Mouse (Mus musculus): ENCODE data around the gene Brpf3. TPM values are rescaled to one million over a fixed set of nuclear protein-coding genes. Genes with fewer than 3 reads are reported as not detected.
"Not testable (repeated sequence)": the region's sequence is repeated elsewhere in the genome, so short reads cannot be mapped to it uniquely, and the experiment has no call there.

Brpf3 gene
- polyA plus RNA-seq, 1 experiment = 42.9 TPM

DNA sequence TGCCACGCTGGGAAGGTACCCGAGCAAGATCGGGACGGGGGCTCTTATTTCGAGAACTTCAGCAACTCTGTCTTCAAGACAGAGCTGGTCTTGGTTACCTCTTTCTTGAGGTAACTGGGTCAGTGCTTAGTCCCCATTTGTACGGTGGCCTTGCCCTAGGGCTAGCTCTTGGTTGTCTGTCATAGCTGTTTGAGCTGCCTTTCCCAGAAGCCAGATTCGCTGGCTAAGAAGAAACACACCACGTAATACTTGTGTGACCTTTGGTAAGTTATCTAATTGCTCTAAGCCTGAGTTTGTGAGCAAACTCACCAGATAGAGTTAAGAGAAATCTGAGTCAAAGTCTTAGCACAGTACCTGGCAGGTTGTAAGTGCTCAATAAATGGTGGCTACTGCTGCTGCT lies 7.8 kb downstream of the Brpf3 start:
- H3K27me3 ChIP-seq (ENCODE audit: control insufficient read depth, insufficient read depth, low read length) = no peaks in the 10 kb centered on the region
- peaks cover 23% of the 10 kb centered on the region for H3K36me3 ChIP-seq (ENCODE audit: control insufficient read depth, insufficient read depth, low read length)
- no peak for DNase-seq (ENCODE audit: low read depth in 1 of 2, low spot score in 2 of 2)
- H3K4me1 ChIP-seq (ENCODE audit: control insufficient read depth, insufficient read depth, insufficient read length) = no peaks in the 10 kb centered on the region
- H3K27ac ChIP-seq (ENCODE audit: insufficient read depth, low read length) = no peak overlapping the region
- no peak overlapping the region for H3K4me3 ChIP-seq (ENCODE audit: extremely low read depth, insufficient read depth, insufficient read length)
- WGBS = 96% methylated on average over 8 of the region's 8 CpGs
- TF ChIP-seq CTCF (IDR thresholded peaks at IDR 0.05; ENCODE audit: extremely low read depth, insufficient read depth, insufficient read length, insufficient replicate concordance) = no peak
- TF ChIP-seq POLR2A (IDR thresholded peaks at IDR 0.05; ENCODE audit: low read depth, low read length) = no peak

DNA sequence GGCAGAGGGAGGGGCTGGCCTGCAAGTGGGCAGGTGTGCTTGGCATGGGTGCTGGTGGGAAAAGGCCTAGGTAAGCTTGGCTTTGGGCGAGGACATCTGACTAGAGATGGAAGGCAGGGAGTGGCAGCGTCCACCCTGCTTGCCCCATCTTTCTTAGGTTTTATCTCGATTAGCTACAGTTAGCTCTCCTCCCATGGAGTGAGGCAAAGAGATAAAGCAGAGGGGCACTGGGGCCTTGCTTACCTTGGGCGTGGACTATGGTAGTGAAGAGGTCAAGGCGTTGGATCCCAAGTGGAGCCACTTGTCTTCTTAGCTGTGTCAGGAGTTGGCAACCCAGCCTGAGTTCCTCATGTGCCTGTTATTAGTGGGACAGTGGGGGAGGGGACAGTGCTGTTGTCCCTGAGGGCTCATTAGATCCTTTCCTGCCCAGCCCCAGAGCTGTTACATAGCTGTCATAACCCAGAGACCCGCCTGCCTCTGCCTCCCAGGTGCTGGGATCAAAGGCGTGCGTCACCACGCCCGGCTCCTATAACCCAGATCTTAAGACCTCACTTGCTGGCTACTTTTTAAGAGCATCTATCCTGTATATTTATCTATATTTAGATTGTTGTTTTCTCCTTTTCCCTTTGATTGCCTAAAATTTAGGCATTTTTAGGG lies 8.4 kb downstream of the Brpf3 start:
- Histone ChIP-seq H3K4me1 (ENCODE audit: control insufficient read depth, insufficient read depth, insufficient read length) (no peaks in the 10 kb centered on the region), H3K27me3 (ENCODE audit: control insufficient read depth, insufficient read depth, low read length) (no peaks in the 10 kb centered on the region), H3K27ac (ENCODE audit: insufficient read depth, low read length) (no peak overlapping the region), H3K4me3 (ENCODE audit: extremely low read depth, insufficient read depth, insufficient read length) (no peak overlapping the region), H3K36me3 (ENCODE audit: control insufficient read depth, insufficient read depth, low read length) (peaks cover 23% of the 10 kb centered on the region)
- DNase-seq (ENCODE audit: low read depth in 1 of 2, low spot score in 2 of 2) = no peak
- TF ChIP-seq CTCF (IDR thresholded peaks at IDR 0.05; ENCODE audit: extremely low read depth, insufficient read depth, insufficient read length, insufficient replicate concordance) = no peak
- WGBS = 88% methylated on average over 10 of the region's 10 CpGs

DNA sequence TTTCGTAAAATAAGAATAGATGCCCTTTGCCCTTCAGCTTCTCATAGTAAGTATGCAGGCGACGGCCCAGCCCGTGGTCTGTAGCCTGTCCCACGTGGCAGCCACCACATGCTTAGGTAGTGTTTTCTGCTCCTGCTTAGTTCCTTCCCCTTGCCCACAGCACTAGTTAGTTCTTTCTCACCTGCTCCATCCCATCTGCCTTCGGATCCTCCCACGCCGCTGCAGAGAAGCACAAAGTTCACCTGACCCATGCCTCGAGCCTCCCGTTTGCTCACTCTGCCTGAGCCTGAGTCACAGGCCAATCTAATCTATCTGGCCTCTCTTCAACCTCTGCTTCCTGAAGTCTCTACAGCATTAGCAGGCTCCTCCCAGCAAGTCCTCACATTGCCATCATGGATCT lies 11.5 kb downstream of the Brpf3 start:
- no peaks in the 10 kb centered on the region for H3K4me1 ChIP-seq (ENCODE audit: control insufficient read depth, insufficient read depth, insufficient read length)
- H3K4me3 ChIP-seq (ENCODE audit: extremely low read depth, insufficient read depth, insufficient read length) = no peak overlapping the region
- DNase-seq (ENCODE audit: low read depth in 1 of 2, low spot score in 2 of 2) = no peak
- 92% methylated on average over 10 of the region's 10 CpGs for WGBS
- no peak for TF ChIP-seq POLR2A (IDR thresholded peaks at IDR 0.05; ENCODE audit: low read depth, low read length)
- no peak for TF ChIP-seq CTCF (IDR thresholded peaks at IDR 0.05; ENCODE audit: extremely low read depth, insufficient read depth, insufficient read length, insufficient replicate concordance)
- H3K27me3 ChIP-seq (ENCODE audit: control insufficient read depth, insufficient read depth, low read length) = no peaks in the 10 kb centered on the region
- H3K36me3 ChIP-seq (ENCODE audit: control insufficient read depth, insufficient read depth, low read length) = peaks cover 21% of the 10 kb centered on the region
- no peak overlapping the region for H3K27ac ChIP-seq (ENCODE audit: insufficient read depth, low read length)

- TF ChIP-seq POLR2A (IDR thresholded peaks at IDR 0.05; ENCODE audit: low read depth, low read length) (no peak), CTCF (IDR thresholded peaks at IDR 0.05; ENCODE audit: extremely low read depth, insufficient read depth, insufficient read length, insufficient replicate concordance) (no peak)
- no peak overlapping the region for H3K4me3 ChIP-seq (ENCODE audit: extremely low read depth, insufficient read depth, insufficient read length)
- 96% methylated on average over 18 of the region's 18 CpGs for WGBS
- no peaks in the 10 kb centered on the region for H3K27me3 ChIP-seq (ENCODE audit: control insufficient read depth, insufficient read depth, low read length)
- no peak overlapping the region for H3K27ac ChIP-seq (ENCODE audit: insufficient read depth, low read length)
- no peak for DNase-seq (ENCODE audit: low read depth in 1 of 2, low spot score in 2 of 2)
- H3K4me1 ChIP-seq (ENCODE audit: control insufficient read depth, insufficient read depth, insufficient read length) = no peaks in the 10 kb centered on the region
- H3K36me3 ChIP-seq (ENCODE audit: control insufficient read depth, insufficient read depth, low read length) = peaks cover 28% of the 10 kb centered on the region
Observed at GRCm38 (mm10) chr17:28814529-28815097, 13.7 kb downstream of the Brpf3 start.

DNA sequence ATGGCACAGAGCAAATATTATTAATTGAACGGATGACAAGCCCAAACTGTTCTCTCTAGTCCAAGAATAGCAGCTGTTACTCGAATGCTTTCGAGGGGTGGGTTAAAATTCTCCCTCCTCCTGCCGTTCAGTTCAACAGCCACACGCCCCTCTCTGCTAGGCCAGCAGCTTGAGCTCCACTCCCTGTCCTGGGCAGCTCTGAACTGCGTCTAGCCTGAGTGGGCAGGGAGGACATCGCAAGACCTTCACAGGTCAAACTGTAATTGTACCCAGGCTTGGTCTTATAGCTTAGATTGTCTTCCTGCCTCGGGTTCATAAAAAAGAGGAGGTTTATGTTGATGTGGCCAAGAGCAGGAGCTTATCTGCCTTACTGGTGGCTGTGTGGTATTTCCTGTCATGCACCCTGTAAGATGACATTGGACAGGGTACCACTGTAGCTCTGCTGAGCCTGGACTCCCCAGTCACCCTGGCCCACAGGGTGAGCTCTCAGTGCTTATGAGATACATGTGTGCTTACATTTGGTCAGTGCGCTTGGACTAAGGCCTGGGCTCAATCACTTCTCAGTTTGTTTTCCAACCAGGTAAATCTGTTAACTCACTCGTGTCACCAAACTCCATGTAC lies 14.6 kb downstream of the Brpf3 start:
- H3K4me3 ChIP-seq (ENCODE audit: extremely low read depth, insufficient read depth, insufficient read length) = no peak overlapping the region
- no peak for DNase-seq (ENCODE audit: low read depth in 1 of 2, low spot score in 2 of 2)
- no peaks in the 10 kb centered on the region for H3K4me1 ChIP-seq (ENCODE audit: control insufficient read depth, insufficient read depth, insufficient read length)
- 84% methylated on average over 10 of the region's 10 CpGs for WGBS
- H3K27ac ChIP-seq (ENCODE audit: insufficient read depth, low read length) = no peak overlapping the region
- no peaks in the 10 kb centered on the region for H3K27me3 ChIP-seq (ENCODE audit: control insufficient read depth, insufficient read depth, low read length)
- TF ChIP-seq CTCF (IDR thresholded peaks at IDR 0.05; ENCODE audit: extremely low read depth, insufficient read depth, insufficient read length, insufficient replicate concordance) = no peak
- TF ChIP-seq POLR2A (IDR thresholded peaks at IDR 0.05; ENCODE audit: low read depth, low read length) = no peak
- H3K36me3 ChIP-seq (ENCODE audit: control insufficient read depth, insufficient read depth, low read length) = peaks cover 27% of the 10 kb centered on the region

- H3K4me1 ChIP-seq (ENCODE audit: control insufficient read depth, insufficient read depth, insufficient read length); H3K27ac ChIP-seq (ENCODE audit: insufficient read depth, low read length); H3K27me3 ChIP-seq (ENCODE audit: control insufficient read depth, insufficient read depth, low read length); H3K4me3 ChIP-seq (ENCODE audit: extremely low read depth, insufficient read depth, insufficient read length); DNase-seq (ENCODE audit: low read depth in 1 of 2, low spot score in 2 of 2): not testable (repeated sequence)
- 96% methylated on average over 10 of the region's 10 CpGs for WGBS
- H3K36me3 ChIP-seq (ENCODE audit: control insufficient read depth, insufficient read depth, low read length) = peaks cover 28% of the 10 kb centered on the region
Observed at GRCm38 (mm10) chr17:28816326-28816725, 15.4 kb downstream of the Brpf3 start.
